Mouse (Mus musculus) CD4-positive naive resting alpha-beta T cell, adult 57 days (primary cell): ENCODE results near the gene Spag8. TPM values are rescaled to one million over a fixed set of nuclear protein-coding genes. Genes with fewer than 3 reads are reported as not detected.

ENCODE experiments used
- total RNA-seq: library from RNA; stranded (reverse); gene quantifications from one replicate; pipeline ENCODE4 v1.2.4, GENCODE M21; 2023

Gene Spag8
- not detected for total RNA-seq

GRCm38 (mm10) chr4:43653161-43654015 is at the start of gene Spag8:
Spag8 (minus strand) TSS chr4:43653594.

DNA sequence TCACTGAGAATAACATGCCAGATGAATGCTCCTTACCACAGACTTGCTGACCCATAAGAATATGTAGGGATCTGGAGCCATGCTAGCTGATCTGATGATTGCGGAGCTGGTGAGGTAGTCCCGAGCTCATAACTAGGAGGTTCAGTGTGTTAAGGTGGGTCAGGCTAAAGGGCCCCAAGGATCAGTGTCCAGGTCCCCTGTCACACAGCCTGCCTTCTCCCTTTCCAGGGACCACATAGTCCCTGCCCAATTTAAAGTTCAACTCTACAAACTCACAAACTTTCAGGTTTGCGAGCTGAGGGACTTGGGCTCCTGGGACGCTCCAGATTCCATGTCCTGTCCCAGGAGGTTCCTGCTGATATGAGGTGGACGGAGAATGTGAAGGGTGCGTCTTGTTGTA is 47.3 kb upstream of the Spag8 start, which contains the start of gene Olfr70:
Gene Olfr70 (minus strand): TSS at position 101 of the 400 bp plus-strand sequence.

GRCm38 (mm10) chr4:43668782-43669427 is 15.5 kb upstream of the Spag8 start, which contains the start of the genes Tmem8b and Fam221b:
Tmem8b (plus strand) TSS chr4:43668971.
Fam221b (minus strand) TSS chr4:43669145.

DNA sequence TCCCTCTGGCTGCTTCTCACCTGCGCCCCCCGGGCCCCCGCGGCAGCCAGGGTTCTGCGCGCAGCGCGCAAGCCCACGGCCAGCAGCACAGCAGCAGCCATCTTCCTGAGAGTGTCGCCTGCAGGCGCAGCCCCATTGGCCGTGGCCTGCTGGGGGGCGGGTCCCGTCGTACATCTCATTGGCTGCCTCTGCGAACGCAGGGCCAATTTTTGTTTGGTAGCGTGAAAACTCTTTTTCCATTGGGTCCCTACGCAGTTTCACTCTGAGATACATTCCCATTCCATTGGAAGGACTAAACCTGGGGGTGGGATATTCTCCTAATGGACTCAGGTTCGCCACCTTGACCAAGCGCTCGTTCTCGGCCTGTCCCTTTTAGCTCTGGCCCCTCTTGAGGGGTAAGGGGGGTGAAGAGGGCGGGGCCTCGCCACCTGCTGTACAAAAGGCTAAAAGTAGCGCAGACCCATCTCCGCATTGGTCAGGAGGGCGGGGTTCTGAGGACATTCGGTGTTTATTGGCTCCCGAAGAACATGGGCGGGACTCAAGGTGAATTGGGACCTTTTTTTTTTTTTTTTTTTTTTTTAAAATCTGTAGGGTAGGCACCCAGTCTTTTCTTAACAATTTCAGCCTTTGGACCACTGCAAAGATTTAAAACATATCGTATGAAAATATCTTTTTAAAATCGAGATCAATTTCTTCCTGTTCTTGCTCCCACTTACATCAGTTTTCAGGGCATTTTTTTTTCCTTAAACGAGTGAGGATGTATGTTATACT is 3.1 kb upstream of the Spag8 start, which contains the start of gene Hint2:
Gene Hint2 (minus strand): TSS at position 128 of the 771 bp plus-strand sequence.

DNA sequence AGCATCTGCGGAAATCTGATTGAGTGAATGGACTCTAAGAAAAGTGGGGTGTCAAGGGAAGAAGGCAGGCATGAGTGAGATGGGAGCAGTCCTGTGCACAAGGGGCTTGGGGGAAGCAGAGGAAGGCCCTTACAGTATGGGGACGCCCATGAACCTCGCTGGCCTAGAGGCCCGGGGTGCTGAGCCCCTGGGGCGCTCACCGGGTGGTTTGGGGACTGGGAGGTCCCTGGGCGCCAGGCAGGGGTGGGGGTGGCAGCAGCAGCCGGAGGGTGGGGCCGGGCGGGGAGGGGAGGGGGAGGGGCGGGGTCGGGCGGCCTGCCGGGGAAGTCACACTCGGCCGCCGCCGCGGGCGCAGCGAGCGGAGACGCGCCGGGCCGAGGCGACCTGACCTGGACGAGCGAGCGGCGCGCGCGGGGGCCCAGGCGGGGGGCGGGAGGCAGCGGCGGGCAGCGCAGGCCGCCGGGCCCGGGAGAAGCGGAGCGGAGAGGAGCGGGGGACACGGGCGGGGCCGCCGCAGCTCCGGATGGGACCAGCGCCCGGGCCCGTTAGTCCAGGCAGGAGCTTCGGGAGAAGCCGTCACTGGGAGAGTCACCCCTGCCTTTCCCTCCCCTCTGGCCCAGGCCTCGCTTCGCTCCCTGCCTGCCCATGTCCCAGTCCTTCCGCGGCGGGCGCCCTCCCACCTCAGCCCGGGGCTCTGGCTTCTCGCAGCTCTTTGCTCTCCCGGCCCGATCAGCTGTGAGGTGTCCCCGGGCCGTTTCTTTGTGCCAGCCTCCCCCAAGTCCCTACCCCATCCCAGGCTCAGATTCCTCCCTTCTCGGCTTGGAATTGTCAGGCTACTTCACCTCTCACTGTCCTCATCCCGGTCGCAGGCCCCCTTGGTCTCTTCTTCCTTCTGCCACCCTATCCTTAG is 22.1 kb downstream of the Spag8 start, which contains the start of gene Npr2:
Gene Npr2 (plus strand): TSS at position 890 of the 910 bp plus-strand sequence.

Other genes with a start within 250 kb of the Spag8 start
- not detected for gene Fam166b, start 224.5 kb downstream of the Spag8 start, total RNA-seq
- gene Tesk1, start 211.7 kb downstream of the Spag8 start, total RNA-seq: 49.4 TPM
- gene Cd72, start 199.0 kb downstream of the Spag8 start, total RNA-seq: 32.7 TPM
- 77.8 TPM for gene Sit1, start 169.9 kb downstream of the Spag8 start, total RNA-seq
- gene Ccdc107, start 160.7 kb downstream of the Spag8 start, total RNA-seq: 35.4 TPM
- gene Arhgef39, start 153.9 kb downstream of the Spag8 start, total RNA-seq: 3.8 TPM
- not detected for gene Car9, start 146.6 kb downstream of the Spag8 start, total RNA-seq
- gene Tpm2, start 129.8 kb downstream of the Spag8 start, total RNA-seq: 1.3 TPM
- 72.7 TPM for gene Creb3, start 91.3 kb downstream of the Spag8 start, total RNA-seq
- gene Tln1, start 90.9 kb downstream of the Spag8 start, total RNA-seq: 291 TPM
- 56.6 TPM for gene Rgp1, start 74.9 kb downstream of the Spag8 start, total RNA-seq
- gene Gba2, start 74.7 kb downstream of the Spag8 start, total RNA-seq: 37.6 TPM
- not detected for gene Msmp, start 69.1 kb downstream of the Spag8 start, total RNA-seq
- gene Npr2, start 21.7 kb downstream of the Spag8 start, total RNA-seq: not detected
- gene Hint2, start 2.9 kb upstream of the Spag8 start, total RNA-seq: 19.1 TPM
- 4.1 TPM for gene Tmem8b, start 15.4 kb upstream of the Spag8 start, total RNA-seq
- gene Fam221b, start 15.6 kb upstream of the Spag8 start, total RNA-seq: not detected
- not detected for gene Olfr70, start 47.2 kb upstream of the Spag8 start, total RNA-seq
- gene Olfr71, start 56.7 kb upstream of the Spag8 start, total RNA-seq: not detected
- not detected for gene Hrct1, start 73.6 kb upstream of the Spag8 start, total RNA-seq
- gene Spaar, start 76.4 kb upstream of the Spag8 start, total RNA-seq: not detected
- not detected for gene Olfr159, start 117.4 kb upstream of the Spag8 start, total RNA-seq
- gene Olfr156, start 170.3 kb upstream of the Spag8 start, total RNA-seq: not detected
- not detected for gene Olfr157, start 186.6 kb upstream of the Spag8 start, total RNA-seq
- not detected for gene Olfr155, start 198.0 kb upstream of the Spag8 start, total RNA-seq
- 2.3 TPM for gene Reck, start 221.9 kb upstream of the Spag8 start, total RNA-seq